Mouse (Mus musculus): ENCODE measurements around the gene Sirt7. TPM values are rescaled to one million over a fixed set of nuclear protein-coding genes. Genes with fewer than 3 reads are reported as not detected.
A peak's percentile ranks its signal among the peaks of the same experiment; 100 is the strongest.

The Sirt7 gene
- polyA plus RNA-seq, 3 experiments from 2014 or later = 55.1 to 61.4 (median 60.4) TPM

GRCm38 (mm10) chr11:120581490-120582267, 43.4 kb downstream of the Sirt7 start, which contains the start of gene Arhgdia:
Arhgdia (minus strand) TSS chr11:120581624.
- ATAC-seq = peak; percentile 70

- ATAC-seq = no peak
These were observed 44.1 kb downstream of the Sirt7 start for GRCm38 (mm10) chr11:120580871-120581331.

GRCm38 (mm10) chr11:120580190-120580589, 44.9 kb downstream of the Sirt7 start:
- no peak for ATAC-seq

GRCm38 (mm10) chr11:120579316-120580107, 45.5 kb downstream of the Sirt7 start:
- peak; percentile 29 for ATAC-seq

GRCm38 (mm10) chr11:120578694-120579243, 46.3 kb downstream of the Sirt7 start:
- ATAC-seq = no peak

GRCm38 (mm10) chr11:120578024-120578693, 46.9 kb downstream of the Sirt7 start:
- ATAC-seq = no peak

- no peak for ATAC-seq
These were observed 47.6 kb downstream of the Sirt7 start for GRCm38 (mm10) chr11:120577211-120578023.

GRCm38 (mm10) chr11:120576365-120576981, 48.6 kb downstream of the Sirt7 start:
- ATAC-seq = no peak

- no peak for ATAC-seq
These were observed 49.1 kb downstream of the Sirt7 start for GRCm38 (mm10) chr11:120575940-120576339.

GRCm38 (mm10) chr11:120575046-120575445, 50.0 kb downstream of the Sirt7 start:
- no peak for ATAC-seq

GRCm38 (mm10) chr11:120574278-120574600, 50.8 kb downstream of the Sirt7 start:
- no peak for ATAC-seq

- peak; percentile 37 for ATAC-seq
These were observed 51.3 kb downstream of the Sirt7 start for GRCm38 (mm10) chr11:120573585-120574277.

GRCm38 (mm10) chr11:120572752-120573584, 52.1 kb downstream of the Sirt7 start, which contains the start of gene P4hb:
P4hb (minus strand) TSS chr11:120573253.
- peak; percentile 83 for ATAC-seq

GRCm38 (mm10) chr11:120572417-120572751, 52.7 kb downstream of the Sirt7 start:
- peak; percentile 5 for ATAC-seq

GRCm38 (mm10) chr11:120571754-120572416, 53.2 kb downstream of the Sirt7 start:
- no peak for ATAC-seq

- no peak for ATAC-seq
These were observed 53.9 kb downstream of the Sirt7 start for GRCm38 (mm10) chr11:120571122-120571521.
